Mouse (Mus musculus) Patski (cell line): ENCODE results near the gene Simc1. TPM values are rescaled to one million over a fixed set of nuclear protein-coding genes. Genes with fewer than 3 reads are reported as not detected.
A peak's percentile ranks its signal among the peaks of the same experiment; 100 is the strongest.
"Not testable (repeated sequence)": the region's sequence is repeated elsewhere in the genome, so short reads cannot be mapped to it uniquely, and the experiment has no call there.

Experiments
- ATAC-seq: fragments of 100-300 bp; one replicate; pipeline ENCODE4 v1.8.0; 2021
- CTCF ChIA-PET: fragments of 350-600 bp; sonication (Branson Sonifier 250); formaldehyde crosslinking; loops from one replicate; lab custom pipeline; 2022; ENCODE audit warnings: inconsistent platforms; lab: Charles Lee
- POLR2A ChIA-PET: fragments of 350-600 bp; sonication (Branson Sonifier 250); formaldehyde crosslinking; loops from one replicate; lab custom pipeline; 2022; ENCODE audit warnings: antibody characterized with exemption, inconsistent platforms; lab: Charles Lee
- DNase-seq: peaks from one replicate; pipeline ENCODE4 v3.0.0-alpha.2; 2011; ENCODE audit warnings: low read depth, low spot score
- H3K27me3 ChIP-seq: fragments of 371-371 bp; one replicate; pipeline ENCODE4 v1.5.1; 2021
- CTCF ChIP-seq: fragments of 100-300 bp; IDR thresholded peaks from one replicate; pipeline ENCODE4 v1.5.1; 2021
- in situ Hi-C: fragments of 300-500 bp; cut with MboI; formaldehyde crosslinking; loops from 3 replicates; pipeline ENCODE4 v1.11.1; 2018; ENCODE audit warnings: low pct_unique_long_range_greater_than_20kb, mixed read lengths
- polyA plus RNA-seq: library from polyadenylated mRNA; unstranded; gene quantifications from one replicate; pipeline ENCODE4 v1.2.3, GENCODE M21; 2021

Gene Simc1
- polyA plus RNA-seq, 1 experiment from 2014 or later = 8.8 TPM

DNA sequence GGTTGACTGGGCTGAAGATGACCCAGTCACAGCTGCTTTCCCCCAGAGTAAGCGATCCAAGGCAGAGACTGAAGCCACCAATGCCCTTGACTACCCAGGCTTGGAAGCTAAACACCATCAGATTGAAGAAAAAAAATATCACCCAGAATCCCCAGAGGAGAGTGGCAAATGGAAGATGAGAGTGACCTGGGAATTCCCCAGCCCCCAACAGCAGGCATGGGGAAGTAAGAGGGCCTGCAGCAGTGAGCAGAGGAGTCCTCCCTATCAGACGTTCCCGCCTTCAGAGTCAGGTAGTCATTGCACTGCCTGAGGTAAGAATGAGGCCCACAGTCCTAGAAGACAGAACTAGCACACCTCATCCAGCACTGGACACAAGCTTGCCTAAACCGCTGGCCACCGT is 13.2 kb upstream of the Simc1 start:
- DNase-seq (no peak), ATAC-seq (no peak)
- POLR2A ChIA-PET = interaction anchor here (0.6 kb wide), 1 partner anchor 713 kb away, joined by 3 read pairs; no protein-coding TSS in a partner anchor
- CTCF ChIA-PET = no interaction called here
- TF ChIP-seq CTCF = no peak
- in situ Hi-C loops = no loop called here
- peaks cover 31% of the 10 kb centered on the region for H3K27me3 ChIP-seq

- in situ Hi-C loops = no loop called here
- no peak for DNase-seq
- no peak for ATAC-seq
- CTCF ChIA-PET = no interaction called here
- POLR2A ChIA-PET = no interaction called here
- H3K27me3 ChIP-seq = peaks cover 31% of the 10 kb centered on the region
- TF ChIP-seq CTCF = no peak
Observed at GRCm38 (mm10) chr13:54491381-54491780, 12.2 kb upstream of the Simc1 start.

DNA sequence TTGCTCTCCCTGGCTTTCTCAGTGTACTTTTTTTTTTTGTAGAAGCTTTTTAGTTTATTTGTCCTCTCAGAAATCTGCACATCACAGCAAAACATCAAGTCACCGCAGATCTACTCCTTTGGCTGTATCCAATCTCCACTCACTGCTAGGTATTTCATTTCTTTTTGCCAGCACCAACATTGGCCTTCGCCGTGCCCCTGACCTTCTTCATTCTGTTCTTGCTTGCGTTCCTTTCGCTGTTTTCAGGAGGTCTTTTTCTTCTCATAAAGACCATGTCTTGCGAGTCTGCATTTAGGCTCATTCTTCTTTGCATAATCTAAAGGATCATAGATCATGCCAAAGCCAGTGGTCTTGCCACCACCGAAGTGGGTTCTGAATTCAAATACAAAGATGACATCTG is 4.0 kb upstream of the Simc1 start:
- POLR2A ChIA-PET, in situ Hi-C loops, DNase-seq, CTCF ChIA-PET, ATAC-seq: not testable (repeated sequence)
- H3K27me3 ChIP-seq = peaks cover 35% of the 10 kb centered on the region

DNA sequence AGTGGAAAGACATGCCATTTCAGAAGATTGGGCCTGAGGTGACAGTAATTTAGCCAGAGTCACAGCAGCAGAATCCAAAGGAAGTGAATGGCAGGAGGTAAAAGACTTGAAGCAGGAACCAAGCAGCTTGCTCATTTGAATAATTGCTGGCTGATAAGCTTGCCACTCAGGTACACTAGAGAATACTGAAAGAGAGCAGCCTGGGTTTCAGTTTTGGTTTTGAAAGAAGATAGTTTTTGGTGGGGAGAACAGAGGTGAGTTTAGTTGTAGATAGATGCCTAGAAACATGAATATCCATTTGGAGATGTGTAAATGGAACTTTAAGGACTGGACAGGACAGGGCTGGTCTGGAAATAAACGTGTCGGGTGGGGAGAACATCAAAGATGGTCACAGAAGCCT is 2.2 kb upstream of the Simc1 start:
- ATAC-seq = no peak
- H3K27me3 ChIP-seq = peaks cover 27% of the 10 kb centered on the region
- POLR2A ChIA-PET = no interaction called here
- in situ Hi-C loops = no loop called here
- DNase-seq = no peak
- CTCF ChIA-PET = no interaction called here
- no peak for TF ChIP-seq CTCF

- H3K27me3 ChIP-seq = peaks cover 24% of the 10 kb centered on the region
- DNase-seq (no peak), ATAC-seq (no peak)
- TF ChIP-seq CTCF = no peak
- in situ Hi-C loops = no loop called here
- ChIA-PET POLR2A (no interaction called here), CTCF (no interaction called here)
Observed at GRCm38 (mm10) chr13:54501957-54502690, 1.5 kb upstream of the Simc1 start.

GRCm38 (mm10) chr13:54503278-54503603 is 338 bp upstream of the Simc1 start:
- DNase-seq (no peak), ATAC-seq (no peak)
- no peak for TF ChIP-seq CTCF
- POLR2A ChIA-PET = no interaction called here
- in situ Hi-C loops = no loop called here
- CTCF ChIA-PET = no interaction called here
- peaks cover 14% of the 10 kb centered on the region for H3K27me3 ChIP-seq

GRCm38 (mm10) chr13:54504611-54505260 is 1.2 kb downstream of the Simc1 start:
- in situ Hi-C loops = no loop called here
- TF ChIP-seq CTCF = no peak
- DNase-seq (no peak), ATAC-seq (no peak)
- H3K27me3 ChIP-seq = no peaks in the 10 kb centered on the region
- POLR2A ChIA-PET = interaction anchor here (1.0 kb wide), 1 partner anchor 70 kb away, joined by 3 read pairs; the partner anchor contains the start of gene Arl10
- CTCF ChIA-PET = interaction anchor here (0.6 to 1.0 kb wide), 2 partner anchors 11 to 58 kb away, joined by 3 read pairs; no protein-coding TSS in a partner anchor

- ATAC-seq (no peak), DNase-seq (no peak)
- ChIA-PET POLR2A (no interaction called here), CTCF (no interaction called here)
- in situ Hi-C loops = no loop called here
- no peak for TF ChIP-seq CTCF
- no peaks in the 10 kb centered on the region for H3K27me3 ChIP-seq
Observed at GRCm38 (mm10) chr13:54505920-54506319, 2.3 kb downstream of the Simc1 start.

DNA sequence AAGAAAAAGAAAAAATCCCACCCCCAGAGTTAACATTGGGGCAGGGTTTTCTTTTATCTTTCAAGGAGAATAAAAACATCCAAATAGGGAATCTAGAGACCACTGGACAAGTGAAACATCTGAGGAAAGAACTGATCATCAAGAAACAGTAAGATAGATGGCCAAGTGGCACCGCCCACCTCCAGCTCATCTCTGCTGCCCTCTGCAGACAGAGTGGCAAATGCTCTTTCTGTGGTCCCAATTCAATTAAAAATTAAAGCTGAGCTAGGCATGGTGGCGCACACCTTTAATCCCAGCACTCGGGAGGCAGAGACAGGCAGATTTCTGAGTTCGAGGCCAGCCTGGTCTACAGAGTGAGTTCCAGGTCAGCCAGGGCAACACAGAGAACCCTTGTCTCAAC is 16.6 kb downstream of the Simc1 start:
- POLR2A ChIA-PET = no interaction called here
- CTCF ChIA-PET = interaction anchor here (0.8 to 1.7 kb wide), 4 partner anchors 9 to 73 kb away, joined by 3 to 4 read pairs (median 3); no protein-coding TSS in a partner anchor
- H3K27me3 ChIP-seq = no peaks in the 10 kb centered on the region
- in situ Hi-C loops = no loop called here
- ATAC-seq = no peak
- TF ChIP-seq CTCF = peak; percentile 64
- DNase-seq = no peak

GRCm38 (mm10) chr13:54521181-54521580 is 17.6 kb downstream of the Simc1 start:
- TF ChIP-seq CTCF = no peak
- ATAC-seq (no peak), DNase-seq (no peak)
- ChIA-PET POLR2A (no interaction called here), CTCF (interaction anchor here (1.7 kb wide), 1 partner anchor 13 kb away, joined by 4 read pairs; no protein-coding TSS in a partner anchor)
- in situ Hi-C loops = no loop called here
- no peaks in the 10 kb centered on the region for H3K27me3 ChIP-seq

- ATAC-seq (no peak), DNase-seq (no peak)
- no peaks in the 10 kb centered on the region for H3K27me3 ChIP-seq
- TF ChIP-seq CTCF = no peak
- ChIA-PET POLR2A (no interaction called here), CTCF (no interaction called here)
- in situ Hi-C loops = no loop called here
Observed at GRCm38 (mm10) chr13:54527140-54527539, 23.6 kb downstream of the Simc1 start.
